Mouse (Mus musculus): Measurements from ENCODE around the gene Htr6.

- TF ChIP-seq GATA1 (IDR thresholded peaks at IDR 0.05; ENCODE audit: borderline replicate concordance, low read length) (no peak), FLI1 (IDR thresholded peaks at IDR 0.05; ENCODE audit: low read length) (no peak)
Observed at GRCm38 (mm10) chr4:139101546-139101945, 26.2 kb upstream of the Htr6 start.

Measured in megakaryocyte, embryonic 14.5 days (primary cell).